Mouse (Mus musculus): ENCODE data around the gene Crat. TPM values are rescaled to one million over a fixed set of nuclear protein-coding genes. Genes with fewer than 3 reads are reported as not detected.

Gene Crat
- polyA plus RNA-seq, 1 experiment from 2014 or later: 24.0 TPM

- no peak for ATAC-seq (replicated peaks; ENCODE audit: insufficient number of reproducible peaks, low FRiP score, low TSS enrichment, low read depth)
- H3K27ac ChIP-seq (replicated peaks; ENCODE audit: low read depth, low read length): no peak overlapping the region
- H3K4me1 ChIP-seq (ENCODE audit: control insufficient read depth, insufficient read depth, low read length): no peaks in the 10 kb centered on the region
- no peak overlapping the region for H3K9ac ChIP-seq (replicated peaks; ENCODE audit: low read length)
- H3K27me3 ChIP-seq (ENCODE audit: control insufficient read depth, insufficient read depth, low read length): no peaks in the 10 kb centered on the region
- H3K4me3 ChIP-seq (ENCODE audit: low read depth, low read length): no peak overlapping the region
- no peaks in the 10 kb centered on the region for H3K9me3 ChIP-seq (replicated peaks; ENCODE audit: control insufficient read depth, low read length)
- H3K36me3 ChIP-seq (replicated peaks; ENCODE audit: control insufficient read depth, insufficient read depth, low read depth, low read length): no peaks in the 10 kb centered on the region
- DNase-seq (ENCODE audit: low spot score): no peak
- 86% methylated on average over 5 of the region's 5 CpGs for WGBS
- no peak overlapping the region for H3K4me2 ChIP-seq (ENCODE audit: low read depth, low read length)
Observed at GRCm38 (mm10) chr2:30409454-30410176, 6.0 kb downstream of the Crat start.

GRCm38 (mm10) chr2:30408452-30409100 is 7.0 kb downstream of the Crat start:
- Histone ChIP-seq H3K4me1 (ENCODE audit: control insufficient read depth, insufficient read depth, low read length) (no peaks in the 10 kb centered on the region), H3K4me3 (ENCODE audit: low read depth, low read length) (no peak overlapping the region), H3K9me3 (replicated peaks; ENCODE audit: control insufficient read depth, low read length) (no peaks in the 10 kb centered on the region), H3K9ac (replicated peaks; ENCODE audit: low read length) (no peak overlapping the region), H3K4me2 (ENCODE audit: low read depth, low read length) (no peak overlapping the region), H3K27me3 (ENCODE audit: control insufficient read depth, insufficient read depth, low read length) (no peaks in the 10 kb centered on the region), H3K27ac (replicated peaks; ENCODE audit: low read depth, low read length) (no peak overlapping the region), H3K36me3 (replicated peaks; ENCODE audit: control insufficient read depth, insufficient read depth, low read depth, low read length) (no peaks in the 10 kb centered on the region)
- WGBS: 90% methylated on average over 8 of the region's 8 CpGs
- DNase-seq (ENCODE audit: low spot score) (no peak), ATAC-seq (replicated peaks; ENCODE audit: insufficient number of reproducible peaks, low FRiP score, low TSS enrichment, low read depth) (no peak)

- no peak overlapping the region for H3K9ac ChIP-seq (replicated peaks; ENCODE audit: low read length)
- H3K27me3 ChIP-seq (ENCODE audit: control insufficient read depth, insufficient read depth, low read length): no peaks in the 10 kb centered on the region
- no peaks in the 10 kb centered on the region for H3K9me3 ChIP-seq (replicated peaks; ENCODE audit: control insufficient read depth, low read length)
- 90% methylated on average over 10 of the region's 10 CpGs for WGBS
- no peak overlapping the region for H3K4me2 ChIP-seq (ENCODE audit: low read depth, low read length)
- no peaks in the 10 kb centered on the region for H3K4me1 ChIP-seq (ENCODE audit: control insufficient read depth, insufficient read depth, low read length)
- DNase-seq (ENCODE audit: low spot score): no peak
- H3K36me3 ChIP-seq (replicated peaks; ENCODE audit: control insufficient read depth, insufficient read depth, low read depth, low read length): no peaks in the 10 kb centered on the region
- no peak overlapping the region for H3K27ac ChIP-seq (replicated peaks; ENCODE audit: low read depth, low read length)
- no peak for ATAC-seq (replicated peaks; ENCODE audit: insufficient number of reproducible peaks, low FRiP score, low TSS enrichment, low read depth)
- no peak overlapping the region for H3K4me3 ChIP-seq (ENCODE audit: low read depth, low read length)
Observed at GRCm38 (mm10) chr2:30407778-30408177, 7.8 kb downstream of the Crat start.

- Histone ChIP-seq H3K27ac (replicated peaks; ENCODE audit: low read depth, low read length) (no peak overlapping the region), H3K9me3 (replicated peaks; ENCODE audit: control insufficient read depth, low read length) (no peaks in the 10 kb centered on the region), H3K4me2 (ENCODE audit: low read depth, low read length) (no peak overlapping the region), H3K36me3 (replicated peaks; ENCODE audit: control insufficient read depth, insufficient read depth, low read depth, low read length) (no peaks in the 10 kb centered on the region), H3K4me1 (ENCODE audit: control insufficient read depth, insufficient read depth, low read length) (no peaks in the 10 kb centered on the region), H3K27me3 (ENCODE audit: control insufficient read depth, insufficient read depth, low read length) (no peaks in the 10 kb centered on the region), H3K9ac (replicated peaks; ENCODE audit: low read length) (no peak overlapping the region), H3K4me3 (ENCODE audit: low read depth, low read length) (no peak overlapping the region)
- WGBS: 78% methylated on average over 2 of the region's 2 CpGs
- DNase-seq (ENCODE audit: low spot score): no peak
- no peak for ATAC-seq (replicated peaks; ENCODE audit: insufficient number of reproducible peaks, low FRiP score, low TSS enrichment, low read depth)
Observed at GRCm38 (mm10) chr2:30407221-30407620, 8.4 kb downstream of the Crat start.

GRCm38 (mm10) chr2:30403870-30404269 is 11.7 kb downstream of the Crat start:
- H3K4me2 ChIP-seq (ENCODE audit: low read depth, low read length): no peak overlapping the region
- H3K9ac ChIP-seq (replicated peaks; ENCODE audit: low read length): no peak overlapping the region
- WGBS: 90% methylated on average over 1 of the region's 1 CpGs
- ATAC-seq (replicated peaks; ENCODE audit: insufficient number of reproducible peaks, low FRiP score, low TSS enrichment, low read depth) (no peak), DNase-seq (ENCODE audit: low spot score) (no peak)
- no peaks in the 10 kb centered on the region for H3K36me3 ChIP-seq (replicated peaks; ENCODE audit: control insufficient read depth, insufficient read depth, low read depth, low read length)
- H3K4me1 ChIP-seq (ENCODE audit: control insufficient read depth, insufficient read depth, low read length): no peaks in the 10 kb centered on the region
- H3K27ac ChIP-seq (replicated peaks; ENCODE audit: low read depth, low read length): no peak overlapping the region
- H3K27me3 ChIP-seq (ENCODE audit: control insufficient read depth, insufficient read depth, low read length): no peaks in the 10 kb centered on the region
- no peak overlapping the region for H3K4me3 ChIP-seq (ENCODE audit: low read depth, low read length)
- no peaks in the 10 kb centered on the region for H3K9me3 ChIP-seq (replicated peaks; ENCODE audit: control insufficient read depth, low read length)

- 58% methylated on average over 2 of the region's 2 CpGs for WGBS
- Histone ChIP-seq H3K4me2 (ENCODE audit: low read depth, low read length) (no peak overlapping the region), H3K36me3 (replicated peaks; ENCODE audit: control insufficient read depth, insufficient read depth, low read depth, low read length) (no peaks in the 10 kb centered on the region), H3K27me3 (ENCODE audit: control insufficient read depth, insufficient read depth, low read length) (no peaks in the 10 kb centered on the region), H3K27ac (replicated peaks; ENCODE audit: low read depth, low read length) (no peak overlapping the region), H3K9me3 (replicated peaks; ENCODE audit: control insufficient read depth, low read length) (no peaks in the 10 kb centered on the region), H3K4me1 (ENCODE audit: control insufficient read depth, insufficient read depth, low read length) (no peaks in the 10 kb centered on the region), H3K4me3 (ENCODE audit: low read depth, low read length) (no peak overlapping the region), H3K9ac (replicated peaks; ENCODE audit: low read length) (no peak overlapping the region)
- ATAC-seq (replicated peaks; ENCODE audit: insufficient number of reproducible peaks, low FRiP score, low TSS enrichment, low read depth): no peak
- DNase-seq (ENCODE audit: low spot score): no peak
Observed at GRCm38 (mm10) chr2:30402843-30403242, 12.8 kb downstream of the Crat start.

GRCm38 (mm10) chr2:30402351-30402826 is 13.2 kb downstream of the Crat start:
- Histone ChIP-seq H3K27ac (replicated peaks; ENCODE audit: low read depth, low read length) (no peak overlapping the region), H3K4me2 (ENCODE audit: low read depth, low read length) (no peak overlapping the region), H3K9me3 (replicated peaks; ENCODE audit: control insufficient read depth, low read length) (no peaks in the 10 kb centered on the region), H3K27me3 (ENCODE audit: control insufficient read depth, insufficient read depth, low read length) (no peaks in the 10 kb centered on the region), H3K4me1 (ENCODE audit: control insufficient read depth, insufficient read depth, low read length) (no peaks in the 10 kb centered on the region), H3K4me3 (ENCODE audit: low read depth, low read length) (no peak overlapping the region), H3K9ac (replicated peaks; ENCODE audit: low read length) (no peak overlapping the region), H3K36me3 (replicated peaks; ENCODE audit: control insufficient read depth, insufficient read depth, low read depth, low read length) (peaks cover 2% of the 10 kb centered on the region; the same call in 1 of the 2 replicates)
- no peak for ATAC-seq (replicated peaks; ENCODE audit: insufficient number of reproducible peaks, low FRiP score, low TSS enrichment, low read depth)
- 91% methylated on average over 9 of the region's 9 CpGs for WGBS
- no peak for DNase-seq (ENCODE audit: low spot score)

- ATAC-seq (replicated peaks; ENCODE audit: insufficient number of reproducible peaks, low FRiP score, low TSS enrichment, low read depth) (no peak), DNase-seq (ENCODE audit: low spot score) (no peak)
- no peak overlapping the region for H3K9ac ChIP-seq (replicated peaks; ENCODE audit: low read length)
- no peak overlapping the region for H3K27ac ChIP-seq (replicated peaks; ENCODE audit: low read depth, low read length)
- H3K9me3 ChIP-seq (replicated peaks; ENCODE audit: control insufficient read depth, low read length): no peaks in the 10 kb centered on the region
- peaks cover 4% of the 10 kb centered on the region; the same call in 1 of the 2 replicates for H3K36me3 ChIP-seq (replicated peaks; ENCODE audit: control insufficient read depth, insufficient read depth, low read depth, low read length)
- no peak overlapping the region for H3K4me3 ChIP-seq (ENCODE audit: low read depth, low read length)
- no peaks in the 10 kb centered on the region for H3K27me3 ChIP-seq (ENCODE audit: control insufficient read depth, insufficient read depth, low read length)
- no peaks in the 10 kb centered on the region for H3K4me1 ChIP-seq (ENCODE audit: control insufficient read depth, insufficient read depth, low read length)
- 80% methylated on average over 1 of the region's 1 CpGs for WGBS
- H3K4me2 ChIP-seq (ENCODE audit: low read depth, low read length): no peak overlapping the region
Observed at GRCm38 (mm10) chr2:30401581-30401980, 14.0 kb downstream of the Crat start.
